Mouse (Mus musculus) kidney, adult 2 months (tissue): ENCODE data around the gene Zfp61.

Source experiments
- CTCF ChIP-seq: fragments of 200-500 bp; conservative IDR thresholded peaks from 2 replicates; pipeline ENCODE4 v1.5.1; 2011; ENCODE audit warnings: low read depth, mild to moderate bottlenecking, control low read depth, low read length, moderate library complexity, mixed read lengths; ENCODE audit not compliant: insufficient read depth, insufficient read length
- POLR2A ChIP-seq: fragments of 200-500 bp; IDR thresholded peaks from one replicate; pipeline ENCODE4 v1.6.1; 2011; ENCODE audit warnings: low read depth, low read length, control low read depth

GRCm38 (mm10) chr7:24260000-24260312, 41.1 kb downstream of the Zfp61 start:
- TF ChIP-seq POLR2A, result no peak
- no peak for TF ChIP-seq CTCF
